ENCODE assay signal across 9 mouse cellular contexts in the genomic region with DNA sequence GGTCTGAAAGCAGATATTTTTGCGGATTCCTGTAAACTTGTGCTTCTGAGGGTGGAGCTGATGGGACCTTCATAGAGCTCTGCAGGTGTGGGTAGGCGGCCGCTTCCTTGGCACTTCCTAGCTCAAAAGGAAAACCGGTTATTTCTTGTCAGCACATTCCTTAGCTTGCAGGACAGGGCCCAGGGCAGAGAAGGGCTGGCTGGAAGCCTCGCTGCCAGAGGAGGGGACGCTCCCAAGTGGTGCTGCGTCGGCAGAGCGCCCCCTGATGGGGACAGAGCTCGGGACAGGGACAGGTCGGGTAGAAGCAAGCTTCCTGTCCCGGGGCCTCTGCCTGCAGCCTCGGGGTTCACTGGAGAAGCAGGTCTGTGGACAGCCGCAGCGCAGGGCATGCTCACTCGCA. TPM values are rescaled to one million over a fixed set of nuclear protein-coding genes. Genes with fewer than 3 reads are reported as not detected.
A peak's percentile ranks its signal among the peaks of the same experiment; 100 is the strongest.
DNase-seq lines count a peak whose midpoint lies in the region; ATAC-seq lines count a peak whose summit lies in the region.
"Had no signal": no experiment of that assay in that cellular context is flagged by ENCODE, and none has a peak within 500 bp of the region (broad histone marks: within the 10 kb centered on the region; RNA-seq: fewer than 3 reads in every experiment).

No protein-coding gene starts in this region.

- ATAC-seq in embryonic facial prominence, embryonic 15.5 days (ENCODE audit: insufficient number of reproducible peaks, low FRiP score, low TSS enrichment, low read depth), result peak; percentile 49

- WGBS in embryonic facial prominence, embryonic 15.5 days, result 29% methylated on average over 16 of the region's 16 CpGs

- peaks cover 8% of the 10 kb centered on the region for H3K36me3 ChIP-seq in embryonic facial prominence, embryonic 15.5 days

- DNase-seq in layer of hippocampus, adult 11-12 months (ENCODE audit: low spot score), result peak; percentile 39
- no peak for DNase-seq in layer of hippocampus, postnatal 36 days
- peak; percentile 64 for DNase-seq in adrenal gland, postnatal 10 days
- peak; percentile 75 to 76 for DNase-seq in kidney, adult 8-10 months
- DNase-seq in lung, postnatal 14 days, result peak; percentile 69
- peak; percentile 43 for DNase-seq in thymus, postnatal 0 days (ENCODE audit: low spot score)
- no peak for DNase-seq in left cerebral cortex, postnatal 36 days (ENCODE audit: low spot score in 2 of 2)

- H3K4me3 ChIP-seq in embryonic facial prominence, embryonic 15.5 days (replicated peaks), result peak overlapping the region; percentile 7; the same call in 1 of the 2 replicates

- peak overlapping the region; percentile 28 for H3K4me2 ChIP-seq in embryonic facial prominence, embryonic 15.5 days (replicated peaks)

- peaks cover 21% of the 10 kb centered on the region for H3K4me1 ChIP-seq in embryonic facial prominence, embryonic 15.5 days

- H3K27me3 ChIP-seq in embryonic facial prominence, embryonic 15.5 days, result no peaks in the 10 kb centered on the region

- no peak overlapping the region for H3K9ac ChIP-seq in embryonic facial prominence, embryonic 15.5 days

- H3K9me3 ChIP-seq in embryonic facial prominence, embryonic 15.5 days (replicated peaks), result no peaks in the 10 kb centered on the region

- peak overlapping the region; percentile 73 for H3K27ac ChIP-seq in embryonic facial prominence, embryonic 15.5 days (replicated peaks)

- intact Hi-C loops in left cerebral cortex, postnatal 36 days (cut with DNase I), result no loop called here

RNA-seq across cellular contexts. Expression of a gene that starts 6.2 kb away (rescaled TPM):
- not detected for total RNA-seq in layer of hippocampus, postnatal 36 days (2021)
- not detected for total RNA-seq in adrenal gland, postnatal 10 days (2021)
- 0.85 and 1.1 TPM in 2 replicates for polyA plus RNA-seq in embryonic facial prominence, embryonic 15.5 days (2015; fragmentation: Nextera tagmentation; extraction: Ambion mirVana)
- polyA plus RNA-seq in thymus, postnatal 0 days (2015; fragmentation: Nextera tagmentation; extraction: Ambion mirVana), result 0.30 TPM in 1 of 2 replicates, not detected in the other
- total RNA-seq in left cerebral cortex, postnatal 36 days (2021), result not detected
- total RNA-seq: left cerebral cortex, postnatal 14 days had no signal

RNA-seq across cellular contexts. Expression of a gene that starts 28.1 kb away (rescaled TPM):
- total RNA-seq in layer of hippocampus, postnatal 36 days (2021), result 100 to 1,000 TPM; 155 to 161 TPM
- 100 to 1,000 TPM in 1 of 2 experiments, 10 to 100 TPM in 1; 93.7 to 136 TPM for total RNA-seq in adrenal gland, postnatal 10 days (2021)
- polyA plus RNA-seq in embryonic facial prominence, embryonic 15.5 days (2015; fragmentation: Nextera tagmentation; extraction: Ambion mirVana), result 61.4 and 63.9 TPM in 2 replicates
- 32.5 and 36.0 TPM in 2 replicates for polyA plus RNA-seq in thymus, postnatal 0 days (2015; fragmentation: Nextera tagmentation; extraction: Ambion mirVana)
- 100 to 1,000 TPM; 135 to 167 TPM for total RNA-seq in left cerebral cortex, postnatal 36 days (2021)

RNA-seq across cellular contexts. Expression of a gene that starts 32.3 kb away (rescaled TPM):
- 10 to 100 TPM; 20.0 to 21.7 TPM for total RNA-seq in layer of hippocampus, postnatal 36 days (2021)
- 10 to 100 TPM; 14.2 to 19.0 TPM for total RNA-seq in adrenal gland, postnatal 10 days (2021)
- polyA plus RNA-seq in embryonic facial prominence, embryonic 15.5 days (2015; fragmentation: Nextera tagmentation; extraction: Ambion mirVana), result 7.5 and 7.7 TPM in 2 replicates
- 6.2 and 7.4 TPM in 2 replicates for polyA plus RNA-seq in thymus, postnatal 0 days (2015; fragmentation: Nextera tagmentation; extraction: Ambion mirVana)
- 10 to 100 TPM; 16.2 to 16.8 TPM for total RNA-seq in left cerebral cortex, postnatal 36 days (2021)

RNA-seq across cellular contexts. Expression of a gene that starts 47.8 kb away (rescaled TPM):
- total RNA-seq in layer of hippocampus, postnatal 36 days (2021), result 1 to 10 TPM; 4.5 to 5.1 TPM
- total RNA-seq in adrenal gland, postnatal 10 days (2021), result 10 to 100 TPM in 1 of 2 experiments, 1 to 10 TPM in 1; 8.5 to 12.5 TPM
- 5.3 and 6.5 TPM in 2 replicates for polyA plus RNA-seq in embryonic facial prominence, embryonic 15.5 days (2015; fragmentation: Nextera tagmentation; extraction: Ambion mirVana)
- 1.8 and 2.9 TPM in 2 replicates for polyA plus RNA-seq in thymus, postnatal 0 days (2015; fragmentation: Nextera tagmentation; extraction: Ambion mirVana)
- total RNA-seq in left cerebral cortex, postnatal 36 days (2021), result 1 to 10 TPM; 3.5 to 5.5 TPM

Comparison
In these comparisons a context has a peak if more than half of its experiments do, and no peak if none do; other contexts are left out.
1. DNase-seq: peak in layer of hippocampus, adult 11-12 months (single experiment), adrenal gland, postnatal 10 days (single experiment), kidney, adult 8-10 months (2 of 2), lung, postnatal 14 days (single experiment) and thymus, postnatal 0 days (single experiment); none in layer of hippocampus, postnatal 36 days (0 of 2) and left cerebral cortex, postnatal 36 days (0 of 2).